Mouse (Mus musculus): Measurements from ENCODE around the gene Ralbp1.

Gene Ralbp1

DNA sequence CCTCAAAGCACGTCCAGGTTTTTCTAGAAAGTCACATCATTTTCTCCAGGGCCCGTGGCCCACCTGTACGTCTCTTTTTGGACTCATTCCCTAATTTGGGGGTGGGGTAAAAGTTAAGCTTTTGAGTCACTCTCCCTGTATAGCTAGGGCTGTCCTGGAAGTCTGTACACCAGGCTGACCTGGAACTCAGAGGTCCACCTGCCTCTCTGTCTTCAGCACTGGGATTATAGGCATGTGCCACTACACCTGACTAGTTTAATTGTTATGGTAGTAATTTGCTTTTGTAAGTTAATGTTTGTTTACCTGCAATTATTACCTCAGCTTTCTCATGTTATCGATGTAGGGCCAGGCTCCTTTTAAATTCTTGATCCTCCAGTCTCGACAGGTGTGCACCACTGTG, 63.2 kb downstream of the Ralbp1 start:
- H3K9me3 ChIP-seq (ENCODE audit: low read length) = no peaks in the 10 kb centered on the region
- peaks cover 90% of the 10 kb centered on the region for H3K36me3 ChIP-seq (ENCODE audit: insufficient read depth, low read length)
- H3K4me3 ChIP-seq (replicated peaks; ENCODE audit: low read length) = no peak overlapping the region
- TF ChIP-seq POU5F1 (IDR thresholded peaks at IDR 0.05; ENCODE audit: borderline replicate concordance, low read length) = no peak
- TF ChIP-seq NANOG (IDR thresholded peaks at IDR 0.05; ENCODE audit: borderline replicate concordance, low read length) = no peak
- no peak for TF ChIP-seq CTCF (conservative IDR thresholded peaks at IDR 0.05; ENCODE audit: low read length)
- peaks cover 13% of the 10 kb centered on the region for H3K4me1 ChIP-seq (replicated peaks; ENCODE audit: low read depth, low read length)
- H3K27me3 ChIP-seq (ENCODE audit: insufficient read depth, low read length) = no peaks in the 10 kb centered on the region

DNA sequence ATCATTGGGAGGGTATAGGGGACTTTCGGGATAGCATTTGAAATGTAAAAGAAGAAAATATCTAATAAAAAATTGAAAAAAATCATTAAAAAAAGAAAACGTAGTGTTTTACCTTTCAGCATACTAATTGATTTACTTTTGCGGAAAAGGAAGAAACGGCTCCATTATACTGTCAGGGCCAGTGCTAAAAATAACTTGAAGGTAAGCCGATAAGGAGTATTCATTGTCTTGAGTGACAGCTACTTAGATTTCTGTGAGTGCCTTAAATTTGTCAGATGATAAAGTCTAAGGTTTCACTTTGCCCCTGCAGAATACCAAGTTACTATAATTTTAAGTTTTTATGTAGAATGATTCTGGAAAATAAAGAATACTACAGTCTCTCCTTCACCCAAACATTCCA, 65.4 kb downstream of the Ralbp1 start:
- Histone ChIP-seq H3K9me3 (ENCODE audit: low read length) (no peaks in the 10 kb centered on the region), H3K4me1 (replicated peaks; ENCODE audit: low read depth, low read length) (peaks cover 8% of the 10 kb centered on the region; the same call in 1 of the 2 replicates), H3K27me3 (ENCODE audit: insufficient read depth, low read length) (no peaks in the 10 kb centered on the region), H3K4me3 (replicated peaks; ENCODE audit: low read length) (no peak overlapping the region), H3K36me3 (ENCODE audit: insufficient read depth, low read length) (peaks cover 93% of the 10 kb centered on the region)
- TF ChIP-seq CTCF (conservative IDR thresholded peaks at IDR 0.05; ENCODE audit: low read length) (no peak), POU5F1 (IDR thresholded peaks at IDR 0.05; ENCODE audit: borderline replicate concordance, low read length) (no peak), NANOG (IDR thresholded peaks at IDR 0.05; ENCODE audit: borderline replicate concordance, low read length) (no peak)

DNA sequence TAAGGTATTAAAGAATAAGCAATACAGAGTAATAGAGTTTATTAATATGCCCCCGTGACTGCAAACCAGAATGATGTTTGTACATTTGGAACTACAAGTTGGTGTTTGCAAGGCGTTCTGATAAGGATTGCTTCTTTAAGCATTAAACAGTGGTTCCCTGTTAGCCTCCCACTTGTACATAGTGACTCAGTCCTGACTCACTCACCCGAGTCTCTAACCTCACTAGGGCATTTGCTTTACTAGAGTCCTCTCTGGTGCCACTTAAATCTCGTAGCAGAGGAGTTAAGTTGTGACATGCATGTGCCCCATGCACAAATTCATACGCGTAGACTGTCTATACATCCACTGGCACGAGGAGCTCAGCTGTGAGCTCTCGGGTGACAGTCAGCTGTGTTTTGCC, 71.8 kb downstream of the Ralbp1 start:
- H3K4me3 ChIP-seq (replicated peaks; ENCODE audit: low read length) = no peak overlapping the region
- H3K4me1 ChIP-seq (replicated peaks; ENCODE audit: low read depth, low read length) = no peaks in the 10 kb centered on the region
- H3K36me3 ChIP-seq (ENCODE audit: insufficient read depth, low read length) = peaks cover 93% of the 10 kb centered on the region
- TF ChIP-seq CTCF (conservative IDR thresholded peaks at IDR 0.05; ENCODE audit: low read length) (no peak), POU5F1 (IDR thresholded peaks at IDR 0.05; ENCODE audit: borderline replicate concordance, low read length) (no peak), NANOG (IDR thresholded peaks at IDR 0.05; ENCODE audit: borderline replicate concordance, low read length) (no peak)
- H3K9me3 ChIP-seq (ENCODE audit: low read length) = no peaks in the 10 kb centered on the region
- no peaks in the 10 kb centered on the region for H3K27me3 ChIP-seq (ENCODE audit: insufficient read depth, low read length)

DNA sequence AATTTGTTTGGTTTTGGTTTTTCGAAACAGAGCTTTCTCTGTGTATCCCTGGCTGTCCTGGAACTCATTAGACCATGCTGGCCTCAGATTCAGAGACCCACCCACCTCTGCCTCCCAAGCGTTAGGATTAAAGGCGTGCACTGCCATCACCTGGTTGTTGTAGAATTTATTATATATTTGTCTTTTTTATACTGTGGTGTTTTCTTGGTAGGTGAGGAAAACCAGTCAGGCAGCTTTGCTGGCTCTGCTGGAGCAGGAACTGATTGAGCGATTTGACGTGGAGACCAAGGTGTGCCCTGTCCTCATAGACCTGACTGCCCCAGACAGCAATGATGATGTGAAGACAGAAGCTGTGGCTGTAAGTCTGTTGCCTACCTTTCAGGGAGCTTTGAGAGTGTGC, 74.6 kb downstream of the Ralbp1 start:
- H3K9me3 ChIP-seq (ENCODE audit: low read length) = no peaks in the 10 kb centered on the region
- peaks cover 13% of the 10 kb centered on the region for H3K4me1 ChIP-seq (replicated peaks; ENCODE audit: low read depth, low read length)
- H3K4me3 ChIP-seq (replicated peaks; ENCODE audit: low read length) = no peak overlapping the region
- no peak for TF ChIP-seq POU5F1 (IDR thresholded peaks at IDR 0.05; ENCODE audit: borderline replicate concordance, low read length)
- TF ChIP-seq CTCF (conservative IDR thresholded peaks at IDR 0.05; ENCODE audit: low read length) = no peak
- no peak for TF ChIP-seq NANOG (IDR thresholded peaks at IDR 0.05; ENCODE audit: borderline replicate concordance, low read length)
- H3K36me3 ChIP-seq (ENCODE audit: insufficient read depth, low read length) = peaks cover 82% of the 10 kb centered on the region
- H3K27me3 ChIP-seq (ENCODE audit: insufficient read depth, low read length) = no peaks in the 10 kb centered on the region

DNA sequence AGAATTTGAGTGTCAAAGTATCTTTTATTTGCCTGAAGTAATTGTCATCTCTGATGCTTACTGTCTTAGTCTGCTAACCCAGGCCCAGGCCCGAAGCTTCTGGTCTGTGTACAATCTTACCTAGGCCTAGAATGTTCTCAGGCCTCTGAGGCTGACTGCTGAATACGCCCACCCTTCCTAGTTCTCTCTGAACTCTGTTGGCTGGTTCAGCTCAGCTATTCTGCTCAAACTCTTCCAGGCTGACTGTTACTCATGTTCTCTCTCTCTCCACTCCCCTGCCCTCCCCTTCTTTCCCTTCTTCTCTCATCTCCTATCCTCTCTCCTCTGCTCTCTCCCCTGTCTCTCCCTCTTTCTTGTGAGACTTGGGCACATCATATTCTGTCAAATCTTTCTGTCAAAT, 79.2 kb downstream of the Ralbp1 start:
- Histone ChIP-seq H3K4me1 (replicated peaks; ENCODE audit: low read depth, low read length) (peaks cover 40% of the 10 kb centered on the region), H3K27me3 (ENCODE audit: insufficient read depth, low read length) (no peaks in the 10 kb centered on the region), H3K9me3 (ENCODE audit: low read length) (no peaks in the 10 kb centered on the region), H3K4me3 (replicated peaks; ENCODE audit: low read length) (no peak overlapping the region), H3K36me3 (ENCODE audit: insufficient read depth, low read length) (peaks cover 66% of the 10 kb centered on the region)
- no peak for TF ChIP-seq NANOG (IDR thresholded peaks at IDR 0.05; ENCODE audit: borderline replicate concordance, low read length)
- no peak for TF ChIP-seq CTCF (conservative IDR thresholded peaks at IDR 0.05; ENCODE audit: low read length)
- no peak for TF ChIP-seq POU5F1 (IDR thresholded peaks at IDR 0.05; ENCODE audit: borderline replicate concordance, low read length)

DNA sequence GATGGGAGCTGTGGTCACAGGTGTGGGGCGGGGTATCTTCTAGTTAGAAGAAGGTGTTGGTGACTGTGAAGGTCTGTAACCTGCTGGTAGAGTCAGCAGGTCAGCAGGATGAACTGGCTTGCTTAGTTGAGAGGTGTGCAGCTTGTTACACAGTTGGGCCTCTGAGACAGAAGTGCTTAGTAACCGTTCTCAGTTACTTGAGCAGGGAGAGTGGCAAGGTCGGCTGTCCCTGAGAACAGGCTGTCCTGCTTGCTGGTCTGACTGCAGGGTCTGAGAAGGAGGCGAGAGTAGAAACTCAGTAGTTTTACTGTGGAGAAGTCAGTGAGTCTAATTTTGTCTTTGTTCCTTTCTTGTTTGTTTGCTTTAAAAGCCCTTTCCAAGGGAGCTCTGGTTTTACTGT, 79.6 kb downstream of the Ralbp1 start:
- TF ChIP-seq POU5F1 (IDR thresholded peaks at IDR 0.05; ENCODE audit: borderline replicate concordance, low read length) = no peak
- no peak for TF ChIP-seq NANOG (IDR thresholded peaks at IDR 0.05; ENCODE audit: borderline replicate concordance, low read length)
- TF ChIP-seq CTCF (conservative IDR thresholded peaks at IDR 0.05; ENCODE audit: low read length) = no peak
- Histone ChIP-seq H3K36me3 (ENCODE audit: insufficient read depth, low read length) (peaks cover 61% of the 10 kb centered on the region), H3K27me3 (ENCODE audit: insufficient read depth, low read length) (no peaks in the 10 kb centered on the region), H3K4me3 (replicated peaks; ENCODE audit: low read length) (no peak overlapping the region), H3K9me3 (ENCODE audit: low read length) (no peaks in the 10 kb centered on the region), H3K4me1 (replicated peaks; ENCODE audit: low read depth, low read length) (peaks cover 40% of the 10 kb centered on the region)

DNA sequence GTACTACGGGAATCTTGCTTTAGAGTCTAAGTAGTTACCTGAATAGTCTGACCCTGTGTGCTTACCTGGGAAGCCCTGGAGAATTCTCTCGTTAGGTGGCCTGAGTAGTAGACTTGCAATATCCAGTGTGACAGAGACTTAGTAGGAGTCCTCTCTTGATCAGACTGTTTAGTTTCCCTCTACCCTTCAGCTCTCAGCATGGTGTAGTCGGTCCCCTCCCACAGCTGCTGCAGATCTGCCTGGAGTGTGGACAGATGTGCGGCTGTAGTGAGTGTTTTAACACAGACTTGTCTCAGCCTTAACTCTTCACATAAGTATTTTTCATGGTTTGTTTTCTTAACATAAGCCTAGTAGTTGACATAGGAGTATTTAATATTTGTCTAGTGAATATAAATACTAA, 83.6 kb downstream of the Ralbp1 start:
- Histone ChIP-seq H3K27me3 (ENCODE audit: insufficient read depth, low read length) (no peaks in the 10 kb centered on the region), H3K36me3 (ENCODE audit: insufficient read depth, low read length) (peaks cover 46% of the 10 kb centered on the region), H3K9me3 (ENCODE audit: low read length) (no peaks in the 10 kb centered on the region), H3K4me3 (replicated peaks; ENCODE audit: low read length) (no peak overlapping the region), H3K4me1 (replicated peaks; ENCODE audit: low read depth, low read length) (peaks cover 58% of the 10 kb centered on the region)
- TF ChIP-seq CTCF (conservative IDR thresholded peaks at IDR 0.05; ENCODE audit: low read length) (no peak), POU5F1 (IDR thresholded peaks at IDR 0.05; ENCODE audit: borderline replicate concordance, low read length) (no peak), NANOG (IDR thresholded peaks at IDR 0.05; ENCODE audit: borderline replicate concordance, low read length) (no peak)

DNA sequence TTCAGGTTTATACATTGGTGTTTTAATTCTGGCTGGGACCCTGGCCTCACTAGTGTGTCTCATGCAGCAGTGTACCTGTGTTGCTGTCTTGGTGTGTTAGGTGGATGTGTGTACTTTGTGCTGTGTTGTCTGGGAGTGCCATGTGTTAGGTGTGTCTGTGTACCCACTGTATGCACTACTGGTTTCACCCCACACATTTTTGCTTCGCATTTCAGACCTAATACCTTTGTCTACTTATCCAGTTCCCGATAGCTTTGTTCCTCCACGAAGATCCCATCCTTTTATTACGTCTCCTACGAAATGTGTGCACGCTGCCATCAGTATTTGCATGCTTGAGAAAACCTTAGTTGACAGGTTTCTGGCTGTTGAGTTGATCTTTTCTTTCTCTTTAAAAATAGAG, 85.1 kb downstream of the Ralbp1 start:
- Histone ChIP-seq H3K4me1 (replicated peaks; ENCODE audit: low read depth, low read length) (peaks cover 57% of the 10 kb centered on the region), H3K36me3 (ENCODE audit: insufficient read depth, low read length) (peaks cover 34% of the 10 kb centered on the region), H3K9me3 (ENCODE audit: low read length) (no peaks in the 10 kb centered on the region)

DNA sequence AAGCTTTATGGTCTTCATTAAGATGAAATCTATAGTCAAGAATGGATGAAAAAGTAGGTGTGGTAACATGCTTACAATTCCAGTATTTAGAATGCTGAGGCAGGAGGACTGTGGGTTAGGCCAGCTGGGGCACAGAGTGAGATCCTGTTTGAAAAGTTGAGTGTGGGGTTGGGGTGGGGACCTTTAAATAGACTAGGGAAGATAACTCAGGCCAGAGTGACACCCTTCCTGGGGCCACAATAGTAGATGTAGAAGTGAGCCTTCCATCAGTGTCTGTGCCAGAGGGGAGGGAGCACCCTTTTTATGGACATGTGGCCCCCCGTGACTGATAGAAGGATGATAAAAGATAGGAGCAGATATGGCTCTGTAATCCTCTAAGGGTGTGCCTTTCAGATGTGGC, 86.2 kb downstream of the Ralbp1 start:
- Histone ChIP-seq H3K4me1 (replicated peaks; ENCODE audit: low read depth, low read length) (peaks cover 63% of the 10 kb centered on the region), H3K36me3 (ENCODE audit: insufficient read depth, low read length) (peaks cover 37% of the 10 kb centered on the region), H3K4me3 (replicated peaks; ENCODE audit: low read length) (no peak overlapping the region), H3K9me3 (ENCODE audit: low read length) (no peaks in the 10 kb centered on the region), H3K27me3 (ENCODE audit: insufficient read depth, low read length) (no peaks in the 10 kb centered on the region)
- TF ChIP-seq CTCF (conservative IDR thresholded peaks at IDR 0.05; ENCODE audit: low read length) (no peak), POU5F1 (IDR thresholded peaks at IDR 0.05; ENCODE audit: borderline replicate concordance, low read length) (no peak), NANOG (IDR thresholded peaks at IDR 0.05; ENCODE audit: borderline replicate concordance, low read length) (no peak)

More for the DNA sequence above, 85.1 kb downstream of the Ralbp1 start:
- Histone ChIP-seq H3K27me3 (ENCODE audit: insufficient read depth, low read length) (no peaks in the 10 kb centered on the region), H3K4me3 (replicated peaks; ENCODE audit: low read length) (no peak overlapping the region)
- TF ChIP-seq NANOG (IDR thresholded peaks at IDR 0.05; ENCODE audit: borderline replicate concordance, low read length) = no peak
- TF ChIP-seq CTCF (conservative IDR thresholded peaks at IDR 0.05; ENCODE audit: low read length) = no peak
- TF ChIP-seq POU5F1 (IDR thresholded peaks at IDR 0.05; ENCODE audit: borderline replicate concordance, low read length) = no peak
